Mouse (Mus musculus) liver, adult 2 months (tissue): Measurements from ENCODE around the gene Ppard.

Experiments used
- CTCF ChIP-seq: fragments of 200-500 bp; IDR thresholded peaks from 2 replicates; pipeline ENCODE4 v1.5.1; 2011; ENCODE audit warnings: low read depth, low read length, control low read depth
- POLR2A ChIP-seq: fragments of 200-500 bp; IDR thresholded peaks from 2 replicates; pipeline ENCODE4 v1.6.1; 2011; ENCODE audit warnings: low read length, control low read depth; ENCODE audit not compliant: insufficient read depth; ENCODE audit errors: extremely low read depth

DNA sequence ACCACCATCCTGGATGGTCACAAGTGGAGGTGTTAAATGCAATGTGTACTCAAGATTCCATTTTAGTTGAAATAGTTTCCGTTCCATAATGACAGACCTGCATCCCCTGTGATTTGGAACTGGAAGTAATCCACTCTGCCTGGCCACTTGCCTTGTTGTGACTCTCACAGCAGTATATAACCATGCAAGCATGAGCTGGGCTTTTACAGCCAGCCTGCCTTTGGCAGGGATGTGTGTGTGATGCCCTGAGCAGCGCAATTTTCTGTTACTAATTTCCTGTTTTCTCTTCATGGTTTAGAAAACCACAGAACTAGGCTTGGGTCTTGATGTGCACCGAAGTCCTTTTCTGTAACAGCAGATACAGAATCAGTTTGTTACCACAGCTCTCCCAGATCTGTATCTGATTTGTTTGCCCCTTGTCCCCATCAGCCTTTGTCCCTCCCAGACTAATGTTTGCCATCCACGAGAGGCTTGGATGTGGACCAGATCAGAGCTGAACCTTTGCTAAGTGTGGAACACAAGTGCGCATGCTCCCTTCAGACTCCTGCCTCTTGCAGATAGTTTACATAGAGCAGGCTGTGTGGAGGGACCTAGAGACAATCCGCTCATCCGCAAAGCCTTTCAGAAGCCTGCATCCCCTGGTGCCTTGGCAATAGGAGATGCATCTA lies 47.4 kb upstream of the Ppard start:
- TF ChIP-seq CTCF, result no peak
- TF ChIP-seq POLR2A, result no peak
